Mouse (Mus musculus) bone marrow, adult 2 months (tissue): ENCODE measurements at regions not wholly inside any gene's neighbourhood (a gene's known extent, or its start where the extent isn't known, plus 50 kb on each side); places are given as distances from the start of the nearest gene placed in this dataset.

Experiments used
- CTCF ChIP-seq: fragments of 200-500 bp; IDR thresholded peaks from 2 replicates; pipeline ENCODE4 v1.5.1; 2011; ENCODE audit warnings: low read length, control low read depth; ENCODE audit not compliant: control insufficient read depth, insufficient read depth
- POLR2A ChIP-seq: fragments of 200-500 bp; IDR thresholded peaks from 2 replicates; pipeline ENCODE4 v1.6.1; 2011; ENCODE audit warnings: low read depth, mild to moderate bottlenecking, control low read depth, low read length, borderline replicate concordance; ENCODE audit not compliant: control insufficient read depth

DNA sequence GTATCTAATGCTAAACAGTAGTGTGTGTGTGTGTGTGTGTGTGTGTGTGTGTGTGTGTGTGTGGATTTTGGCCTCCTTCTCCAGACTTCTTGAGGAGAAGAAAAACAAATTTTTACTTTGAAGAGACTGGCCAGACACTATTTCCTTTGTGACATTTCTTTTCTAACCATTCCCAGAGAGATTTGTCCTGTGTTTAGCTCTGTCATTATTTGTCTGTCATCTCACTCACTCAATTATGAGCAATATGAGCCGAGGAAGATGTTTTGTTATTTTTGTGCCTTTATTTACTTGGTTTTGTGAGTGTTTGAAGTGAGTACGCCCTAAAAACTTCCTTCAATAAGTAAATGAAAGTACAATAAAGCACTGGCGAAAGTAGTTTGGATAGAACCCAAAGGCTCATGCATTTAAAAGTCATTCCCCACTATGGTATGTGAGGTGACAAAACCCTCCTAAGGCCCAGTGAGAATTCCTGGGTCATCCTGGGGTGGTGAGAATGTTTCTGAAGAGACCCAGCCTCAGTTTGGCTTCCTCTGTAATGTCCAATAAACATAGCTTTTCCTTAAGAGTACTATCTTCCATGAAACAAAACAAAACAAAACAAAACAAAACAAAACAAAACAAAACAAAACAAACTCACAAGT is 52.1 kb upstream of the Slc13a1 start:
- TF ChIP-seq CTCF: no peak
- TF ChIP-seq POLR2A: no peak
